Mouse (Mus musculus) midbrain, embryonic 11.5 days (tissue): Measurements from ENCODE around the gene Pde1b. TPM values are rescaled to one million over a fixed set of nuclear protein-coding genes. Genes with fewer than 3 reads are reported as not detected.

ENCODE experiments used
- ATAC-seq: fragments of 200-750 bp; cut with Nextera tagmentation; 2 replicates; pipeline ENCODE4 v1.8.0; 2017; ENCODE audit warnings: moderate TSS enrichment, moderate library complexity; ENCODE audit not compliant: low FRiP score
- DNase-seq: peaks from one replicate; pipeline ENCODE4 v3.0.0; 2015; ENCODE audit warnings: low spot score; ENCODE audit errors: missing footprints
- H3K27ac ChIP-seq: fragments of 300-500 bp; sonication (generic); 2 replicates; pipeline ENCODE4 v1.5.1; 2014; ENCODE audit warnings: low read depth, low read length
- H3K27me3 ChIP-seq: fragments of 300-500 bp; sonication (generic); 2 replicates; pipeline ENCODE4 v1.6.1; 2014; ENCODE audit warnings: mild to moderate bottlenecking, low read length, moderate library complexity, mixed read lengths; ENCODE audit not compliant: control insufficient read depth, insufficient read depth
- H3K36me3 ChIP-seq: fragments of 300-500 bp; sonication (generic); 2 replicates; pipeline ENCODE4 v1.6.1; 2014; ENCODE audit warnings: mild to moderate bottlenecking, low read length, moderate library complexity, mixed read lengths; ENCODE audit not compliant: control insufficient read depth, insufficient read depth
- H3K4me1 ChIP-seq: fragments of 300-500 bp; sonication (generic); 2 replicates; pipeline ENCODE4 v1.6.1; 2014; ENCODE audit warnings: low read length; ENCODE audit not compliant: control insufficient read depth, insufficient read depth
- H3K4me2 ChIP-seq: fragments of 300-500 bp; sonication (generic); 2 replicates; pipeline ENCODE4 v1.6.1; 2014; ENCODE audit warnings: mild to moderate bottlenecking, moderate library complexity
- H3K4me3 ChIP-seq: fragments of 300-500 bp; sonication (generic); 2 replicates; pipeline ENCODE4 v1.5.1; 2014; ENCODE audit warnings: low read depth, low read length
- H3K9ac ChIP-seq: fragments of 300-500 bp; sonication (generic); 2 replicates; pipeline ENCODE4 v1.6.1; 2014; ENCODE audit warnings: low read length
- H3K9me3 ChIP-seq: fragments of 300-500 bp; sonication (generic); 2 replicates; pipeline ENCODE4 v1.6.1; 2016; ENCODE audit warnings: low read length; ENCODE audit not compliant: control insufficient read depth
- WGBS: fragments of 180-500 bp; shearing (Covaris S2); extraction: QIAGEN DNeasy Blood & Tissue Kit; methylation state at CpG from one replicate; pipeline ENCODE4 v1.1.7; 2014; 5-methylcytosine and 5-hydroxymethylcytosine counted together
- polyA plus RNA-seq: library from polyadenylated mRNA; unstranded; fragments of >200 nt; fragmentation: Nextera tagmentation; extraction: Ambion mirVana; gene quantifications from 2 replicates; pipeline ENCODE4 v1.2.1, GENCODE M21; 2014

Gene Pde1b
- polyA plus RNA-seq, 1 experiment from 2014 or later = 35.6 TPM

DNA sequence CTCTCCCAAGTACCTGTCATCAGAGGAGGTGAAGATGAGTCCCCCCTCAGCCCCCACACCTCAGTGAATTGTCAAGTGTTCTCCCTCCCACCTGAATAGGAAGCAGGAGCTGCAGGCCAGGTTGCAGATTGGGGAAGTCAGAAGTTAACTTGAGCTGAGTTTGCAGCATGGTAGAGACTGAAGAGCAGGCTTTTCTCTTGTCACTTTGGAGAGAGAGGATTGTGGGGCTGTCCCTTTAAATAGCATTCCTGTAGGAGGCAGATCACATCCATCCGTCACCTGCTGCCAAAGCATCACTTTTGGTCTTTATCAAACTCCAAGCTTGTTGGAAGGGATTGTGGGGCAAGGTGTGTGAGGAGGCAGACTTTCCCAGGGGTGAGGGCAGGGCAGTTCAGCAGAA is 2.1 kb upstream of the Pde1b start:
- H3K36me3 ChIP-seq = no peaks in the 10 kb centered on the region
- H3K27me3 ChIP-seq = peaks cover 4% of the 10 kb centered on the region; the same call in 1 of the 2 replicates
- H3K4me3 ChIP-seq = no peak overlapping the region
- no peak for DNase-seq
- no peak overlapping the region for H3K27ac ChIP-seq
- peaks cover 7% of the 10 kb centered on the region for H3K4me1 ChIP-seq
- no peak overlapping the region for H3K4me2 ChIP-seq
- H3K9ac ChIP-seq = no peak overlapping the region
- ATAC-seq = no peak
- H3K9me3 ChIP-seq = no peaks in the 10 kb centered on the region
- 50% methylated on average over 1 of the region's 1 CpGs for WGBS

DNA sequence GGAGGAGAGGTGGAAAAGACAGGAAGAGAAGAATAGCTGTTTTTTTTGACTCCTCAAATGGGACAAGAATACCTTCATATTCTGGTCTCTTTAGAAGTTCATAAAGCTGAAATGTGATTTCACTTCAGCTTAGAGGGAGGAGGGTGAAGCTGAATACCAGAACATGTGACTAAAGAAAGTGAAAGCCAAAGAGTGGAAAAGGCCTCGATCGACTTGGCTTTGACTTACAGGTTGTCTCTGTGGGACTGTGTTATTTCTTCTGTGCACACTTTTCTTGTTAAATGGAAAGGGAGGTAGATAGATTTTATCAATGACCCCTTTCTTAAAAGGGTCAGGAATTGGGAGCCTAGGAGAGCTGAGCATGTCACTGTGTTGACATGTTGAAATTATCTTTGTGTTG is 1.6 kb upstream of the Pde1b start:
- Histone ChIP-seq H3K9me3 (no peaks in the 10 kb centered on the region), H3K4me3 (no peak overlapping the region), H3K4me2 (no peak overlapping the region), H3K36me3 (no peaks in the 10 kb centered on the region), H3K9ac (no peak overlapping the region), H3K27me3 (peaks cover 4% of the 10 kb centered on the region; the same call in 1 of the 2 replicates), H3K27ac (no peak overlapping the region), H3K4me1 (peaks cover 7% of the 10 kb centered on the region)
- WGBS = 78% methylated on average over 2 of the region's 2 CpGs
- DNase-seq (peak; percentile 67), ATAC-seq (no peak)

DNA sequence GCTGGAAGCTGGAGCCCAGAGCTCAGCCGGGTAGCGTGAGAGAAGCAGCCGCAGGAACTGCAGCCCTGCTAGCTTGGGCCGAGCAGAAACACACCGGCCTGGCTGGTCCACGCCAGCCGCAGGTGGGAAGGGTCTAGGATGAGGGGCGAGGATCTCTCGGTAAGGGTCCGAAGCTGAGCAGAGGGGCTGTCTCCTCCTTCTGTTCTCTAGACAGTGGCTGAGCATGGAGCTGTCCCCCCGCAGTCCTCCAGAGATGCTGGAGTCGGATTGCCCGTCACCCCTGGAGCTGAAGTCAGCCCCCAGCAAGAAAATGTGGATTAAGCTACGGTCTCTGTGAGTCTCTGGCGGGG is 392 bp downstream of the Pde1b start:
- Histone ChIP-seq H3K36me3 (no peaks in the 10 kb centered on the region), H3K27ac (peak overlapping the region; percentile 3; the same call in 1 of the 2 replicates), H3K9me3 (no peaks in the 10 kb centered on the region), H3K4me2 (peak overlapping the region; percentile 94), H3K4me1 (peaks cover 7% of the 10 kb centered on the region), H3K4me3 (peak overlapping the region; percentile 63), H3K27me3 (peaks cover 4% of the 10 kb centered on the region; the same call in 1 of the 2 replicates), H3K9ac (peak overlapping the region; percentile 84)
- ATAC-seq = peak; percentile 79
- 0% methylated on average over 15 of the region's 15 CpGs for WGBS
- DNase-seq = peak; percentile 96

DNA sequence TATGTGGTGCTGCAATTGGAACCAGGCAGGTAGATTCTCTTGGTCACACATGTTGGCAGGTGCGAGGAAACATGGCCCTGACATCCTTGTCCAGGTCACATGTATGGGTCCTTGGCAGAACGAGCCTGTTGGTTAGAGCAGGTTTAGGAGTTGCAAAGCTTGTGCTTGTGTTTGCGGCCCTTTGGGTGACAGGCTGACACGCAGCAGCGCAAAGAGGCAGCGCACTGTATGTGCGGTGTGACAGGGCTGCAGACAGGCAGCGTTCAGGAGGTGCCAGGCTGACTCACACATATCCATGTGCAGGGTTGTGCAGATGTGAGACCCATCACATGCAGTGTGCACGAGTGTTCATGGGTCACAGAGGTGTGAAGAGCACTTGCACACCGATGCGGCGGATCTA is 826 bp downstream of the Pde1b start:
- Histone ChIP-seq H3K27ac (no peak overlapping the region), H3K4me3 (peak overlapping the region; percentile 63), H3K36me3 (no peaks in the 10 kb centered on the region), H3K27me3 (peaks cover 4% of the 10 kb centered on the region; the same call in 1 of the 2 replicates), H3K9ac (peak overlapping the region; percentile 84), H3K4me1 (peaks cover 7% of the 10 kb centered on the region), H3K4me2 (peak overlapping the region; percentile 94), H3K9me3 (no peaks in the 10 kb centered on the region)
- WGBS = 57% methylated on average over 12 of the region's 12 CpGs
- DNase-seq = peak; percentile 83
- ATAC-seq = peak; percentile 51; the same call in 1 of the 2 replicates

DNA sequence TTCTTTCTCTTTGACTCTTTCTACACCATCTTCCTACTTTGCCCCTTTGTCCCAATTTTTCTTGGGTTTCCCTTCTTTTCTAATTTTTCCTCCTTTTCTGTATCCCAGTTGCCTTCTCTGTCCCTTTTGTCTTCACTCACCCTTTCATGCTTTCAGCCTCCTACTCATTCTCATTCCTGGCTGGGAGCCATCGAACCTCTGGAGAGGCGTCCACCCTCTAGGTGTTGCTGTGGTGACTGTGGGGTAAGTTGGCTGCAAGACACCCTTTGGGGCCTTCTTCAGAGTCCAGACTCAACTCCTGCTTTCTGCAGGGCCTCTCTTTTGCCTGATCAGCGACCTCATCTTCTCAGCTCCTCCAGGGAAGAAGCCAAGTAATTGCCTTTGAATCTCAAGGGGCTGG is 6.5 kb downstream of the Pde1b start:
- 58% methylated on average over 3 of the region's 3 CpGs for WGBS
- DNase-seq (no peak), ATAC-seq (no peak)
- H3K36me3 ChIP-seq = no peaks in the 10 kb centered on the region
- no peaks in the 10 kb centered on the region for H3K27me3 ChIP-seq
- H3K9ac ChIP-seq = no peak overlapping the region
- no peak overlapping the region for H3K27ac ChIP-seq
- H3K4me3 ChIP-seq = no peak overlapping the region
- peaks cover 11% of the 10 kb centered on the region for H3K4me1 ChIP-seq
- H3K4me2 ChIP-seq = no peak overlapping the region
- H3K9me3 ChIP-seq = no peaks in the 10 kb centered on the region

DNA sequence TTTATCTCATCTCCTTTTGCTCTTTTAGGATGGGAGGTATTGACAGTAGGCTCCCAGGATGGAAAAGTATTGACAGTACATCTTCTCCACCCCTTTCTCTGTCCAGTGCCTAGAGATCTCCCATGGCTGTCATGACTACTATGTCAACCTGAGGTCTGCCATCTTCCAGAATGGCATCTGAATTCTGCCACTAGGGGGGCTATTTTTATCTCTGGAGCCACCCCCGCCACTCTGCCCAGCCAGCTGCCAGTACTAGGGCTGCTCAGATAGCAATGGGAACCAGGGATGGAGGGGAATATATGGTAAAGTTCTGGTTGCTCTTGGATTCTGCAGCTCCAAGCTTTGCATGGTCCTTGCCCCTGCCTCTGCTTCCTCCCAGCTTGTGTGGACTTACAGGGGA is 8.8 kb downstream of the Pde1b start:
- Histone ChIP-seq H3K4me1 (peaks cover 31% of the 10 kb centered on the region), H3K4me2 (no peak overlapping the region), H3K4me3 (no peak overlapping the region), H3K9me3 (no peaks in the 10 kb centered on the region), H3K27ac (no peak overlapping the region), H3K27me3 (no peaks in the 10 kb centered on the region), H3K36me3 (no peaks in the 10 kb centered on the region), H3K9ac (no peak overlapping the region)
- ATAC-seq = no peak
- DNase-seq = no peak
- WGBS = 59% methylated on average over 1 of the region's 1 CpGs

DNA sequence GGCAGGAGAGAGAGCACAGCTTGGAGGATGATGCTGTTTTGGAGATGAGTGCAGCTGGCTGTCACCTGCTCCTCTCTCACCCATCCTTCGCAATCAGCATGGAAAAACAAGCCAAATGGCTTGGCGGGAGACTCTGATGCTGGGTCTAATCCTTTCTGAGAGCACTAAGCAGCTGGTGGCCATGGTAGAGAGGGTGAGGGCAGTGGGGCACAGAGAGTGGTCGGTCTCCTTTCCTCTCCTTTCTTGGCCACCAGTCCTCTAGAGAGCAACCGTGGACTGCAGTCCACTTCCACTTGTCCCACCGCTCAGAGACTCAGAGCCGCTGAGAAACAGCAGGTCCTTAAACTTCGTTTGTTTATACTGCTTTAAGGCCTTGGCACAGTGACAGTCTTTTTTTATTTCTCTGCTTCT is 10.8 kb downstream of the Pde1b start:
- WGBS = 10% methylated on average over 7 of the region's 7 CpGs
- peak overlapping the region; percentile 44; the same call in 1 of the 2 replicates for H3K9ac ChIP-seq
- peaks cover 42% of the 10 kb centered on the region for H3K4me1 ChIP-seq
- H3K4me2 ChIP-seq = peak overlapping the region; percentile 49
- H3K27me3 ChIP-seq = no peaks in the 10 kb centered on the region
- peak; percentile 38 for ATAC-seq
- no peak overlapping the region for H3K4me3 ChIP-seq
- peak overlapping the region; percentile 51 for H3K27ac ChIP-seq
- no peaks in the 10 kb centered on the region for H3K9me3 ChIP-seq
- DNase-seq = peak; percentile 91
- no peaks in the 10 kb centered on the region for H3K36me3 ChIP-seq

DNA sequence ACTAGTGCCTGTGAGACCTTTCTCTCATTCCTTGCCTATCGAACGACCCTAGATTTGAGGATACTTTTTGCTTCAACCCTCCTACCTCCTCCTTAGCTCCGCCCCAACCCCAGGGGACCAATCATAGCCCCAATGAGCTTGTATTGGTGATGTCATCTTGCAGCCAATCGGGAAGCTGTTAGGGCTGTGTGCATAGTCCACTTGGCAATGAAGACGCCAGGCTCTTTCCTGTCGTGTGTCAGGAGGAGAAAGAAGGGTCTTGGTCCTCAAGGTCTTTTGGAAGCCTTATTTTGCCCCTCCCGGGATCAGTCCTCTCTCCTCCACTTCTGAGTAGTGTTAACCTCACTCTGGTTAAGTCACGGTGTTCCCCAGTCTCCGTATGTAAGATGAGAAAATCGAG is 11.3 kb downstream of the Pde1b start:
- DNase-seq = peak; percentile 96
- Histone ChIP-seq H3K4me3 (peak overlapping the region; percentile 24; the same call in 1 of the 2 replicates), H3K36me3 (no peaks in the 10 kb centered on the region), H3K27me3 (no peaks in the 10 kb centered on the region), H3K9me3 (no peaks in the 10 kb centered on the region), H3K27ac (peak overlapping the region; percentile 51), H3K4me1 (peaks cover 47% of the 10 kb centered on the region), H3K9ac (peak overlapping the region; percentile 44; the same call in 1 of the 2 replicates), H3K4me2 (peak overlapping the region; percentile 49)
- ATAC-seq = peak; percentile 92
- whole genome bisulfite sequencing = 3% methylated on average over 10 of the region's 10 CpGs

DNA sequence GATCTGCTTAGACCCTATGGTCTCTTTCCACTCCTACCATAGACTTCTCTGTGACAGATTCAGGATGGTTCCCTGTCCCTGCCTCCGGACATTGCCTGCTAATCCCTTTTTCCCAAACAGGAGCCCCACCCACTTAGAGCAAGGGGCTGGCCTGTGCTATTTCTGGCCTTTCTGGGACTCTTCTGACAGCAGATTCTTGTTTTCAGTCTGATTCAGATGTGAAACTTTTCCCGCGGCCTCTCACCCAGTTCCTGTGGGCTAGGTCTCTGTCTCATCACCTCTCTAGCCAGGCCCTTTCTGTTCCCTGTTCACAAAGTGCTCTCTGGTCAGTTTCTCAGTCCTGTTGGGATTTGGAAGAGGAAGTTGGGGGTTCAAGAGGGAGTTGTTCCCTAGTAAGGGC is 12.1 kb downstream of the Pde1b start:
- no peaks in the 10 kb centered on the region for H3K27me3 ChIP-seq
- ATAC-seq (no peak), DNase-seq (no peak)
- peak overlapping the region; percentile 59 for H3K9ac ChIP-seq
- peak overlapping the region; percentile 37; the same call in 1 of the 2 replicates for H3K27ac ChIP-seq
- WGBS = 26% methylated on average over 3 of the region's 3 CpGs
- H3K9me3 ChIP-seq = no peaks in the 10 kb centered on the region
- peak overlapping the region; percentile 49 for H3K4me2 ChIP-seq
- H3K4me1 ChIP-seq = peaks cover 55% of the 10 kb centered on the region
- H3K4me3 ChIP-seq = 0 out of 2 replicates have a peak overlapping the region, but pooled peaks have one; percentile 24
- no peaks in the 10 kb centered on the region for H3K36me3 ChIP-seq
